Mouse (Mus musculus) embryonic fibroblast, embryonic 13.5 days (primary cell): ENCODE data around the gene Rundc3a. TPM values are rescaled to one million over a fixed set of nuclear protein-coding genes. Genes with fewer than 3 reads are reported as not detected.
A peak's percentile ranks its signal among the peaks of the same experiment; 100 is the strongest.

ENCODE experiments used
- H3K27ac ChIP-seq: 2 replicates; pipeline ENCODE4 v1.5.1; 2012; ENCODE audit warnings: low read length, control low read depth, inconsistent platforms; ENCODE audit not compliant: insufficient read depth
- H3K4me1 ChIP-seq: 2 replicates; pipeline ENCODE4 v1.6.1; 2011; ENCODE audit warnings: low read length; ENCODE audit not compliant: control insufficient read depth, insufficient read depth
- H3K4me3 ChIP-seq: 2 replicates; pipeline ENCODE4 v1.5.1; 2011; ENCODE audit warnings: mild to moderate bottlenecking, control low read depth, low read length; ENCODE audit not compliant: insufficient read depth
- CTCF ChIP-seq: IDR thresholded peaks from 2 replicates; pipeline ENCODE4 v1.5.1; 2011; ENCODE audit warnings: mild to moderate bottlenecking, control low read depth, low read length, moderate library complexity, borderline replicate concordance; ENCODE audit not compliant: insufficient read depth
- POLR2A ChIP-seq: IDR thresholded peaks from 2 replicates; pipeline ENCODE4 v1.6.1; 2011; ENCODE audit warnings: low read depth, mild to moderate bottlenecking, control low read depth, low read length, moderate library complexity
- polyA plus RNA-seq: library from polyadenylated mRNA; stranded (reverse); fragments of >200 nt; gene quantifications from 2 replicates; pipeline ENCODE4 v1.2.4, GENCODE M21; 2011; ENCODE audit warnings: low read depth; ENCODE audit not compliant: missing spikeins, insufficient read length

Rundc3a gene
- polyA plus RNA-seq, 1 experiment: 0.86 TPM

- Histone ChIP-seq H3K27ac (no peak overlapping the region), H3K4me3 (no peak overlapping the region)
These were observed 25.7 kb downstream of the Rundc3a start for GRCm38 (mm10) chr11:102418887-102419286.

GRCm38 (mm10) chr11:102421559-102421958 is 28.4 kb downstream of the Rundc3a start:
- Histone ChIP-seq H3K27ac (no peak overlapping the region), H3K4me1 (no peaks in the 10 kb centered on the region), H3K4me3 (no peak overlapping the region)
- no peak for TF ChIP-seq CTCF
- TF ChIP-seq POLR2A: no peak

More at GRCm38 (mm10) chr11:102418887-102419286, 25.7 kb downstream of the Rundc3a start:
- TF ChIP-seq CTCF (no peak), POLR2A (no peak)
- H3K4me1 ChIP-seq: no peaks in the 10 kb centered on the region; the same call in 1 of the 2 replicates

GRCm38 (mm10) chr11:102424666-102425065 is 31.5 kb downstream of the Rundc3a start:
- TF ChIP-seq POLR2A: no peak
- no peak for TF ChIP-seq CTCF
- Histone ChIP-seq H3K4me3 (no peak overlapping the region), H3K4me1 (0 out of 2 replicates have a peak, but pooled peaks cover 4% of the 10 kb centered on the region), H3K27ac (no peak overlapping the region)

DNA sequence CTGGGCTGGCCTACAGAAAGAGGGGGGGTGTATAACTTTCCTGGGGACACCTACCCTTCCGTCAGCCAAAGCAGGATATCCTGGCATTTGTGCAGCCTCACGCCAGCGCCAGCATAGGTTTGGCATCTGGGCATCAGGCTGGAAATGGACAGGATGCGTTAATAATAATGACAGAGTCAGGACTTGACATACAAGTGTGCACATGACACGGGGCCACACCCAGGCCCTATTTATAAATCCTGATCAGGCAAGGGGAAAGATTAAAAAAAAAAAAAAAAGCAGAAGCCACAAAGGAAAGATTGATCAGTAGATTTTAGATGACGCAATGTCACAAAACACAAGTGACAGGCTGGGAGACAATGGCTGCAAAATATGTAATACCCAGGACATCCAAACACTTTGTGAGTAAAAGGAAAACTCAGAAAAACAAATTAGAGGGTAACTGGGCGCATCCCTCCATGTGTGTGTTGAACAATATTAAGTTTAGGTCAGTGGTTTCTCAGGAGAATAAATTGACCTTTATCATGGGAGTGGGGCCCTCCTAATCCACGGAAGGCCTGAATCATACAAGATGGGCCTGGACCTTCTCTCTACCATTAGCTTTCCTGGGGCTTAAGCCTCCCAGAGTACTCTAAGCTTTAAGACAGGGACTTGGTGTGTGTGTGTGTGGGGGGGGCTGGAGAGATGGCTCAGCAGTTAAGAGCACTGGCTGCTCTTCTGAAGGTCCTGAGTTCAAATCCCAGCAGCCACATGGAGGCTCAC is 32.5 kb downstream of the Rundc3a start:
- TF ChIP-seq CTCF (no peak), POLR2A (no peak)

GRCm38 (mm10) chr11:102428981-102429540 is 35.9 kb downstream of the Rundc3a start:
- Histone ChIP-seq H3K27ac (no peak overlapping the region), H3K4me3 (peak overlapping the region; percentile 78), H3K4me1 (peaks cover 7% of the 10 kb centered on the region; the same call in 1 of the 2 replicates)
- TF ChIP-seq CTCF (no peak), POLR2A (no peak)

More for the DNA sequence above, 32.5 kb downstream of the Rundc3a start:
- Histone ChIP-seq H3K4me1 (0 out of 2 replicates have a peak, but pooled peaks cover 4% of the 10 kb centered on the region), H3K27ac (no peak overlapping the region), H3K4me3 (no peak overlapping the region)

DNA sequence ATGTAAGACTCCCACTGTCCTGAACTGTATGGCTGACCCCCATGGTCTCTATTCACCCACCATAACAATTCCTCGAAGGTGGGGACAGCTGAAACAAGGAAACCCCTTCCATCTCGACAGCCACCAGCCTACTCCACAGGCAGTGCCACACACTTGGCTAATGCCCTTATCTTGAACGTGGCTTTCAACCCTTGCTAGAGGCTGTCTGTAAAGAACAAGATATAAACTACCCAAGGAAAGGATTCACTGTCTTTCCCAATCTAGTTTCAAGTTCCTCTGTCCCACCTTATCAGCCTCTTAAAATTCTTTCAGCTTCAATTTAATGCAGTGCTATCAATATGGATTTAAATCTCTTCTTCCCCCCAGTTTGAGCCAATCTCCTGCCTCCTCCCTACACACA is 36.3 kb downstream of the Rundc3a start:
- Histone ChIP-seq H3K4me3 (peak overlapping the region; percentile 78), H3K27ac (no peak overlapping the region), H3K4me1 (peaks cover 7% of the 10 kb centered on the region; the same call in 1 of the 2 replicates)
- TF ChIP-seq POLR2A (no peak), CTCF (no peak)

DNA sequence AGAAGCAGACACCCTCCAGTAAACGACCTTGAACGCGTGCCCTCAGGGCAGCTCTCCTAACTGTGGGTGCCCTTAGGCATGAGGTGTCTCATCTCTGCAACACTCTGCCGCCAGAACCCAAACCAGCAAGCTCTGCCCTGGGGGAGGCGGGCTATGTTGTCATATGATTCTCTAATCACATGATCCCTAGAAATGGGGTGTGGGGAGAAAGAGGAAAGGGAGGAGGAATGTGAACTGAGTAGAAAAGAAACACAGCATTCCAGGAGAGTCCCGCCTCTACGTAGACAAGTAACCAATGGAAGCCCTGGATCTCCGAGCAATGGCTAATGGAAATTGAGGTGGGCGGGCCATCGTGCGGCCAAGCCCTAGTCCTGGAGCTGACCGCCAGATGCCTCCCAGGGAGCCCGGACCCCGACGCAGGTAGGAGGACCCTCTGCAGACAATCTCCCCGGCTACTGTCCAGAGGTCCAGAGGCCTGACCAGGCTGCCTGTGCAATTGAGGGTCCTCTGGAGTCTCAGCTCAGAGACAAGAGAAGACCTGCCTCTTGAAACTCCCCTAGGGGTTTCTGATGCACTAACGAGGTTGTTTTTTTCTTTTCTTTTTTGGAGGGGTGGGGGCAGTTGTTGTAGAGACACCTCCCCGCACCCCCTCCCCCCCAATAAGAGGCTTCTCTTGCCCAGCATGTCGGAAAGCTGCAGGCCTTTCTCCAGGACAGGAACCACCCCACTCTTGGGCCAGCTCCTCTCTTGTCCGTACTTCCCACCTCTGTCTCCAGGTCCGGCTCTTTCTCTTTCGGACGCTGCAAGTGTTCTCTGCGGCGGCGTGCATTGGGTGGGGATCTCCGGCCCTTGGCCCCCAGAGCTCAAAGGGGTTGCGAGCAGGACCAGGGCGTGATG is 37.2 kb downstream of the Rundc3a start, which contains the start of gene Grn:
Grn (plus strand) TSS at position 195 of the 897 bp plus-strand sequence.
- TF ChIP-seq CTCF: no peak
- TF ChIP-seq POLR2A: peak; percentile 76
- Histone ChIP-seq H3K27ac (peak within 1 kb of the TSS; percentile 23; the same call in 1 of the 2 replicates), H3K4me3 (peak within 1 kb of the TSS; percentile 88), H3K4me1 (peaks cover 7% of the 10 kb centered on the region; the same call in 1 of the 2 replicates)

DNA sequence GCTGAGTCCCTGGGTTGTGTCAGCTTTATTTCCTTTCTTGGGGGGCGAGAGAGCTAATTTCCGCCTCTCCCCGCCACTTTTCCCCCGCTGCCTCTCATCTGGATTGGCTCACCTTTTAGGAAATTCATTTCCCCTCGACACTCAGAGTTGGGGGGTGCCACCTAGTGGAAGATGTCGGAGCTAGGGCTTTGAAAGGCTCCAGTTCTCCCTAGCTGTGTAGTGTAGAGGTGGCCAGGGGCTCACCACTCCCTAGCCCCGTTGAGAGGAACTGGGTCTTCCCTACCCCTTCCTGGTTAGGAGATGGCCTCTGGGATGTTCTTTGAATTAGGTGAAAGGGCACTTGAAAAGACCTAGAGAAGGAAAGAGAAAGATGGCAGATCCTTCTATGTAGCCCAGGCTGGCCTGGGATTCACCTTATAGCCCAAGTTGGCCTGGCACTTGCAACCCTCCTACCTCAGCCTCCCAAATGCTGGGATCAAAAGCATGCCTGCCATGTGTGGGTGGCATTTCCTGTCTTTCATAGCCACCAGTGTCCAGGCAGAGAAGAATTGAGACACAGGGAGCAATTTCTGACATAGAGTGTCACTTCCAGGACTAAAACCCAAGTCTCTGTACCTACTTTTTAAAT is 37.9 kb downstream of the Rundc3a start:
- TF ChIP-seq CTCF: peak; percentile 18; the same call in 1 of the 2 replicates
- 0 out of 2 replicates have a peak, but pooled peaks have one; percentile 20 for TF ChIP-seq POLR2A
- Histone ChIP-seq H3K4me1 (peaks cover 9% of the 10 kb centered on the region), H3K4me3 (peak overlapping the region; percentile 88), H3K27ac (peak overlapping the region; percentile 23; the same call in 1 of the 2 replicates)

GRCm38 (mm10) chr11:102431728-102432114 is 38.5 kb downstream of the Rundc3a start:
- TF ChIP-seq CTCF: no peak
- no peak for TF ChIP-seq POLR2A
- H3K4me1 ChIP-seq: peaks cover 14% of the 10 kb centered on the region
- H3K27ac ChIP-seq: no peak overlapping the region
- H3K4me3 ChIP-seq: peak overlapping the region; percentile 21
